Mouse (Mus musculus) MEL (cell line): ENCODE results near the gene Gls. TPM values are rescaled to one million over a fixed set of nuclear protein-coding genes. Genes with fewer than 3 reads are reported as not detected.

Experiments used
- DNase-seq: peaks from one replicate; pipeline ENCODE4 v3.0.0; 2011; ENCODE audit warnings: low read depth, low spot score
- H3K27ac ChIP-seq: 2 replicates; pipeline ENCODE4 v1.5.1; 2012; ENCODE audit warnings: low read depth, mild to moderate bottlenecking, control low read depth, low read length, moderate library complexity; ENCODE audit not compliant: control insufficient read depth
- H3K27me3 ChIP-seq, 2 experiments: fragments of 150-350 bp in 1 of 2; sonication (generic) in 1 of 2; 2 replicates each; pipeline ENCODE4 v1.6.1; 2012; ENCODE audit warnings: low read length in 2 of 2, mild to moderate bottlenecking in 2 of 2, improper control_type of control experiment in 1 of 2, moderate library complexity in 1 of 2; ENCODE audit not compliant: insufficient read depth in 2 of 2, control insufficient read depth in 1 of 2
- H3K36me3 ChIP-seq, 2 experiments: 2 replicates each; pipeline ENCODE4 v1.6.1; 2012 to 2014; ENCODE audit warnings: low read length in 2 of 2, improper control_type of control experiment in 1 of 2, inconsistent platforms in 1 of 2, mild to moderate bottlenecking in 1 of 2; ENCODE audit not compliant: insufficient read depth in 2 of 2, control insufficient read depth in 1 of 2
- H3K4me1 ChIP-seq, 2 experiments: fragments of 150-350 bp in 1 of 2; sonication (generic) in 1 of 2; 2 replicates each; pipeline ENCODE4 v1.6.1; 2012; ENCODE audit warnings: low read length in 2 of 2, improper control_type of control experiment in 1 of 2, mild to moderate bottlenecking in 1 of 2; ENCODE audit not compliant: insufficient read depth in 2 of 2, control insufficient read depth in 1 of 2
- H3K4me3 ChIP-seq, 2 experiments: fragments of 150-350 bp in 1 of 2; sonication (generic) in 1 of 2; 2 replicates each; pipeline ENCODE4 v1.5.1; 2012; ENCODE audit warnings: low read depth in 2 of 2, low read length in 2 of 2, mild to moderate bottlenecking in 2 of 2, moderate library complexity in 2 of 2, control low read depth in 1 of 2, improper control_type of control experiment in 1 of 2; ENCODE audit not compliant: control insufficient read depth in 1 of 2, insufficient read depth in 1 of 2
- H3K79me2 ChIP-seq: 2 replicates; pipeline ENCODE4 v1.6.1; 2012; ENCODE audit warnings: mild to moderate bottlenecking, low read length, moderate library complexity; ENCODE audit not compliant: control insufficient read depth, poor library complexity, insufficient read depth
- H3K9ac ChIP-seq: 2 replicates; pipeline ENCODE4 v1.6.1; 2012; ENCODE audit warnings: low read depth, mild to moderate bottlenecking, control low read depth, low read length, moderate library complexity; ENCODE audit not compliant: control insufficient read depth, poor library complexity, severe bottlenecking
- H3K9me3 ChIP-seq: fragments of 150-350 bp; sonication (generic); replicated peaks from 2 replicates; pipeline ENCODE4 v1.6.1; 2012; ENCODE audit warnings: mild to moderate bottlenecking, low read length, improper control_type of control experiment, moderate library complexity; ENCODE audit not compliant: insufficient read depth
- BHLHE40 ChIP-seq: IDR thresholded peaks from 2 replicates; pipeline ENCODE4 v1.6.1; 2012; ENCODE audit warnings: low read depth, mild to moderate bottlenecking, inconsistent platforms, low read length, improper control_type of control experiment, borderline replicate concordance
- CHD1 ChIP-seq: IDR thresholded peaks from 2 replicates; pipeline ENCODE4 v1.6.1; 2012; ENCODE audit warnings: low read depth, mild to moderate bottlenecking, inconsistent platforms, low read length, improper control_type of control experiment
- E2F4 ChIP-seq: IDR thresholded peaks from 2 replicates; pipeline ENCODE4 v1.6.1; 2011; ENCODE audit warnings: low read depth, low read length, improper control_type of control experiment, borderline replicate concordance
- ELF1 ChIP-seq: IDR thresholded peaks from 2 replicates; pipeline ENCODE4 v1.6.1; 2014; ENCODE audit warnings: low read depth, mild to moderate bottlenecking, inconsistent platforms, low read length, improper control_type of control experiment, moderate library complexity
- ETS1 ChIP-seq: IDR thresholded peaks from 2 replicates; pipeline ENCODE4 v1.6.1; 2012; ENCODE audit warnings: low read depth, mild to moderate bottlenecking, inconsistent platforms, low read length, improper control_type of control experiment, moderate library complexity
- GABPA ChIP-seq: IDR thresholded peaks from 2 replicates; pipeline ENCODE4 v1.6.1; 2012; ENCODE audit warnings: low read depth, mild to moderate bottlenecking, inconsistent platforms, low read length, improper control_type of control experiment, moderate library complexity
- GATA1 ChIP-seq: IDR thresholded peaks from 2 replicates; pipeline ENCODE4 v1.6.1; 2011; ENCODE audit warnings: low read depth, low read length, improper control_type of control experiment
- HCFC1 ChIP-seq: IDR thresholded peaks from 2 replicates; pipeline ENCODE4 v1.6.1; 2012; ENCODE audit warnings: low read depth, mild to moderate bottlenecking, inconsistent platforms, low read length, improper control_type of control experiment, moderate library complexity
- JUND ChIP-seq: IDR thresholded peaks from 2 replicates; pipeline ENCODE4 v1.6.1; 2011; ENCODE audit warnings: low read depth, mild to moderate bottlenecking, improper control_type of control experiment, low read length
- MAZ ChIP-seq: IDR thresholded peaks from 2 replicates; pipeline ENCODE4 v1.6.1; 2012; ENCODE audit warnings: low read depth, mild to moderate bottlenecking, inconsistent platforms, low read length, improper control_type of control experiment
- MEF2A ChIP-seq: IDR thresholded peaks from 2 replicates; pipeline ENCODE4 v1.6.1; 2014; ENCODE audit warnings: low read depth, mild to moderate bottlenecking, inconsistent platforms, low read length, improper control_type of control experiment; ENCODE audit not compliant: poor library complexity, insufficient replicate concordance, severe bottlenecking; ENCODE audit errors: extremely low read depth
- MYB ChIP-seq: IDR thresholded peaks from 2 replicates; pipeline ENCODE4 v1.6.1; 2011; ENCODE audit warnings: mild to moderate bottlenecking, low read depth, low read length, improper control_type of control experiment
- MYC ChIP-seq: IDR thresholded peaks from 2 replicates; pipeline ENCODE4 v1.6.1; 2011; ENCODE audit warnings: low read depth, mild to moderate bottlenecking, low read length, improper control_type of control experiment, moderate library complexity
- NRF1 ChIP-seq: IDR thresholded peaks from 2 replicates; pipeline ENCODE4 v1.6.1; 2014; ENCODE audit warnings: low read depth, mild to moderate bottlenecking, inconsistent platforms, low read length, improper control_type of control experiment, moderate library complexity; ENCODE audit not compliant: poor library complexity, insufficient read depth, severe bottlenecking
- POLR2A ChIP-seq, 2 experiments: IDR thresholded peaks; 2 replicates each; pipeline ENCODE4 v1.6.1; 2011 to 2012; ENCODE audit warnings: low read length in 2 of 2, mild to moderate bottlenecking in 2 of 2, control low read depth in 1 of 2, improper control_type of control experiment in 1 of 2, low read depth in 1 of 2, moderate library complexity in 1 of 2; ENCODE audit not compliant: control insufficient read depth in 1 of 2, insufficient read depth in 1 of 2, poor library complexity in 1 of 2
- RAD21 ChIP-seq: IDR thresholded peaks from 2 replicates; pipeline ENCODE4 v1.6.1; 2011; ENCODE audit warnings: mild to moderate bottlenecking, low read depth, low read length, improper control_type of control experiment
- TAL1 ChIP-seq: IDR thresholded peaks from 2 replicates; pipeline ENCODE4 v1.6.1; 2012; ENCODE audit warnings: mild to moderate bottlenecking, inconsistent platforms, low read length, moderate library complexity, mixed read lengths
- UBTF ChIP-seq: IDR thresholded peaks from 2 replicates; pipeline ENCODE4 v1.6.1; 2012; ENCODE audit warnings: low read depth, mild to moderate bottlenecking, inconsistent platforms, low read length, improper control_type of control experiment, moderate library complexity, borderline replicate concordance; ENCODE audit not compliant: insufficient read depth
- USF1 ChIP-seq: IDR thresholded peaks from 2 replicates; pipeline ENCODE4 v1.6.1; 2014; ENCODE audit warnings: low read depth, mild to moderate bottlenecking, inconsistent platforms, low read length, improper control_type of control experiment, moderate library complexity
- USF2 ChIP-seq, 2 experiments: IDR thresholded peaks; 2 replicates each; pipeline ENCODE4 v1.6.1; 2011 to 2012; ENCODE audit warnings: improper control_type of control experiment in 2 of 2, low read length in 2 of 2, borderline replicate concordance in 1 of 2, inconsistent platforms in 1 of 2, low read depth in 1 of 2, mild to moderate bottlenecking in 1 of 2; ENCODE audit not compliant: insufficient read depth in 1 of 2
- ZKSCAN1 ChIP-seq: IDR thresholded peaks from 2 replicates; pipeline ENCODE4 v1.6.1; 2012; ENCODE audit warnings: low read depth, mild to moderate bottlenecking, inconsistent platforms, low read length, improper control_type of control experiment, moderate library complexity
- polyA plus RNA-seq, 2 experiments: library from polyadenylated mRNA; stranded (reverse) in 1 of 2; unstranded in 1 of 2; fragments of >175 nt in 1 of 2; fragments of >200 nt in 1 of 2; gene quantifications; 2 replicates each; pipeline versions ENCODE4 v1.2.1 to v1.2.4; 2012; ENCODE audit warnings: low replicate concordance in 2 of 2, low read depth in 1 of 2; ENCODE audit not compliant: insufficient read length in 2 of 2, insufficient read depth in 1 of 2, missing spikeins in 1 of 2
- total RNA-seq: library from RNA; depleted of rRNA; stranded (reverse); fragments of 300-350 nt; gene quantifications from 2 replicates; pipeline ENCODE4 v1.2.3, GENCODE M21; 2012

The Gls gene
- total and polyA plus RNA-seq, 3 experiments, result 57.2 to 121 (median 91.9) TPM

DNA sequence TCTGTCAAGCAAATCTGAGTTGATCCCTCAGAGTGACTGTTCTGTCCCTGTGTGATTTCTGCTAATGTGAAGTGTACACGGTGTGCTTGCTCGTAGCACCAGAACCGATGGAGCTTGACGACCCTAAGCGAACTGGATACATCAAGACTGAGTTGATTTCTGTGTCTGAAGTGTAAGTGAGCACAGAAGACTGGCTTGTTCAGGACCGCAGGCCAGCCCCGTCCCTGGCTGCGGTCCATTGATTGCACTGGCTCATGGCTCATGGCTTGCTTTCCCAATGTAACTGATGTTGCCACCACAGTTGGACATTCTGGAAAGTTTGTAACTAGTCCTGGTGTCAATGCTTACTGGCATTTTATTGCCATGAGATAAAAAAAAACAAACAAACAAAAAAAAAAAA is 78.1 kb downstream of the Gls start:
- Histone ChIP-seq H3K79me2 (no peaks in the 10 kb centered on the region), H3K27me3 (no peaks in the 10 kb centered on the region), H3K9me3 (no peaks in the 10 kb centered on the region), H3K4me1 (peaks cover 2 to 12% of the 10 kb centered on the region in 2 experiments; a peak in 3 of 4 replicates), H3K4me3 (no peak overlapping the region), H3K36me3 (peaks cover 3 to 5% of the 10 kb centered on the region in 2 experiments), H3K9ac (no peak overlapping the region), H3K27ac (no peak overlapping the region)
- DNase-seq, result no peak
- TF ChIP-seq RAD21 (no peak), GABPA (no peak), ETS1 (no peak), MYB (no peak), MEF2A (no peak), USF2 (IDR thresholded peaks at IDR 0.05; ENCODE audit: borderline replicate concordance in 1 of 2, insufficient read depth in 1 of 2, low read depth in 1 of 2, low read length in 2 of 2) (no peak), ELF1 (no peak), JUND (no peak), POLR2A (IDR thresholded peaks at IDR 0.05; ENCODE audit: control insufficient read depth in 1 of 2, insufficient read depth in 1 of 2, low read depth in 1 of 2, low read length in 2 of 2, poor library complexity in 1 of 2) (no peak), MYC (no peak), ZKSCAN1 (no peak), UBTF (no peak), E2F4 (no peak), NRF1 (no peak), BHLHE40 (no peak), MAZ (no peak), TAL1 (no peak), USF1 (no peak), CHD1 (no peak)

DNA sequence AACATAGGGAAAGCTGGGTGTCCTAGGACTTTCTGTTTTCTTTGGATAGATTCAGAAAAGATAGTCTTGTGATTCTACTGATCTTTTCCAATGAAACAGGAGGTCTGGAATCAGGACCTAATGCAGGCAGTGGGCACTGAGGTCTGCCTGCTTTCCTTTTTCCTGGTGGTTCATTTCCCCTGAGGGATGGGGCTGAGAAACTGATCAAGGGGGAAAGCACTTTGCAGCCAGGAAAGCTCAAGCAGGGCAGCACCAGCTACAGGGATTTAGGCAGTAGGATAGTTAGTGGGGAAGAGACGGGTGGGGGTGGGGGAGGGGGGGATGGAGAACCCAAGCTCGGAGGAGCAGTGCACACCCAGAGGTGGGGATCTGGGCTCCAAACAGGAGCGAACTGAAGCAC is 80.1 kb downstream of the Gls start:
- no peak overlapping the region for H3K27ac ChIP-seq
- H3K9me3 ChIP-seq, result no peaks in the 10 kb centered on the region
- no peaks in the 10 kb centered on the region for H3K27me3 ChIP-seq
- no peaks in the 10 kb centered on the region for H3K79me2 ChIP-seq
- H3K9ac ChIP-seq, result no peak overlapping the region
- H3K36me3 ChIP-seq, result peaks cover 3 to 8% of the 10 kb centered on the region in 2 experiments
- TF ChIP-seq HCFC1, result no peak
- no peak for TF ChIP-seq USF2 (IDR thresholded peaks at IDR 0.05; ENCODE audit: borderline replicate concordance in 1 of 2, insufficient read depth in 1 of 2, low read depth in 1 of 2, low read length in 2 of 2)
- TF ChIP-seq GATA1, result no peak
- no peak overlapping the region for H3K4me3 ChIP-seq
- DNase-seq, result no peak
- peaks cover 5 to 14% of the 10 kb centered on the region in 2 experiments for H3K4me1 ChIP-seq
